Mouse (Mus musculus) layer of hippocampus, adult 11-12 months (tissue): ENCODE data around the gene Cep112.

Experiments
- DNase-seq: peaks from one replicate; pipeline ENCODE4 v3.0.0; 2022; ENCODE audit warnings: low spot score

Gene Cep112

GRCm38 (mm10) chr11:108909396-108910195 is 484.6 kb downstream of the Cep112 start:
- no peak for DNase-seq
